Mouse (Mus musculus): ENCODE data around the gene Ankef1. TPM values are rescaled to one million over a fixed set of nuclear protein-coding genes. Genes with fewer than 3 reads are reported as not detected.

Ankef1 gene
- not detected for polyA plus RNA-seq (2014; fragmentation: Illumina TruSeq; extraction: RNeasy Lipid Tissue Mini Kit (QIAGEN cat#74804); ENCODE audit: low read depth, low replicate concordance)

GRCm38 (mm10) chr2:136501651-136502050 lies at the start of gene Ankef1:
Gene Ankef1 (plus strand): TSS chr2:136501910.

Other genes with a start within 250 kb of the Ankef1 start
- gene Pak7, start 113.9 kb upstream of the Ankef1 start, polyA plus RNA-seq (2014; fragmentation: Illumina TruSeq; extraction: RNeasy Lipid Tissue Mini Kit (QIAGEN cat#74804); ENCODE audit: low read depth, low replicate concordance), result not detected
- not detected for gene Snap25, start 211.5 kb downstream of the Ankef1 start, polyA plus RNA-seq (2014; fragmentation: Illumina TruSeq; extraction: RNeasy Lipid Tissue Mini Kit (QIAGEN cat#74804); ENCODE audit: low read depth, low replicate concordance)